Mouse (Mus musculus) neural tube, postnatal 0 days (tissue): Measurements from ENCODE around the gene Gm3248. TPM values are rescaled to one million over a fixed set of nuclear protein-coding genes. Genes with fewer than 3 reads are reported as not detected.

ENCODE experiments used
- polyA plus RNA-seq: library from polyadenylated mRNA; unstranded; fragments of >200 nt; fragmentation: Nextera tagmentation; extraction: Ambion mirVana; gene quantifications from 2 replicates; pipeline ENCODE4 v1.2.1, GENCODE M21; 2015

Gene Gm3248
- polyA plus RNA-seq: 3.7 and 4.4 TPM in 2 replicates

GRCm38 (mm10) chr14:5961635-5962034, at the start of gene Gm3248:
TSS of gene Gm3248 (minus strand) at chr14:5961745.

GRCm38 (mm10) chr14:5979037-5979436, 17.5 kb upstream of the Gm3248 start, which contains the start of gene Gm3453:
TSS of gene Gm3453 (minus strand) at chr14:5979137.

Other genes starting within 250 kb of the Gm3248 start
- gene Gm3373, start 220.2 kb downstream of the Gm3248 start, polyA plus RNA-seq: 1.1 and 1.5 TPM in 2 replicates
- 2.9 and 4.8 TPM in 2 replicates for gene Gm3383, start 153.8 kb downstream of the Gm3248 start, polyA plus RNA-seq
- not detected in 2 replicates for gene Gm3424, start 131.4 kb downstream of the Gm3248 start, polyA plus RNA-seq
- gene Gm8237, start 81.4 kb downstream of the Gm3248 start, polyA plus RNA-seq: 1.5 and 1.7 TPM in 2 replicates
- gene Gm3453, start 17.4 kb upstream of the Gm3248 start, polyA plus RNA-seq: not detected in 2 replicates
- gene Gm6337, start 96.5 kb upstream of the Gm3248 start, polyA plus RNA-seq: not detected in 2 replicates
- gene Gm8206, start 132.2 kb upstream of the Gm3248 start, polyA plus RNA-seq: 3.9 and 5.9 TPM in 2 replicates
- gene Gm3468, start 146.9 kb upstream of the Gm3248 start, polyA plus RNA-seq: 3.4 and 3.6 TPM in 2 replicates
- not detected in 2 replicates for gene Gm3476, start 164.1 kb upstream of the Gm3248 start, polyA plus RNA-seq